Mouse (Mus musculus): ENCODE measurements at regions not wholly inside any gene's neighbourhood (a gene's known extent, or its start where the extent isn't known, plus 50 kb on each side); places are given as distances from the start of the nearest gene placed in this dataset.
A peak's percentile ranks its signal among the peaks of the same experiment; 100 is the strongest.

- peak; percentile 62 for ATAC-seq (replicated peaks; ENCODE audit: low read depth, poor library complexity, severe bottlenecking)
These were observed 52.8 kb upstream of the Tmem178 start for GRCm38 (mm10) chr17:80891656-80892055.

DNA sequence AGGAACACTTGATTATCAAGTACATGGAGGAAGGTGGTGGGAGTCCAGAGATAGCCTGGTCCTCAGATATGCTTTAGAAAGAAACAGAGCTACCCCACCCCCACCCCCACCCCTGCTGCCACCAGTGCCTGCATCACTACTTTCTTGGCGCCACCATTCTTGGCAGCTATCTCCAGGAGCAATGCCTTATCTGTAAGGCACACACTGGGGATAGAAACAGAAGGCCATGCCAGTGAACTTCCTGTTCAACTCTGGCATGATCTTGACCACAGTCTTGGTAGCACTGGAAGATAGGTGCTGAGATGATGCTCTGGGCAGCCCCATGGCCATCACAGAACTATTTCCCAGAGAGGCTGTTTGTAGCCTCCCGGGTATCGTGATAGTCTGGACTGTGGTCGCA is 55.3 kb upstream of the Tmem178 start:
- ATAC-seq (replicated peaks; ENCODE audit: low read depth, poor library complexity, severe bottlenecking), result peak; percentile 79

DNA sequence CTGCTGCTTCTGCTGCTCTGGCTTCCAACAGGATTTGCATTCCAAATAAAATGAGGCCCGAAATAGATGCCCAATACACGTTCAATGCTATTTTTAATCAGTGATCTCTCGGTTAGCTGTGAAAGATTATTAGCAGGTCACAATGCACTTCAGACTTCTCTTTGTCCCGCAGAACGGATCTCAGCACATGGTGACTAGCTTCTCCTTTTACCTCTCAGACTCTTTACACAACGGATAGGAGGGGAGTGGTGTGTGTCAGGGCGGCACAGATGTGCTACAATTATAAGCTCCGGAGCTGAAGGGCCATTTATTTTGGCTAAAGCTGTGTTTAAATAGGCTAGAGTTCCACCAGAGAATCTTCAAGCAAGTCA is 56.7 kb upstream of the Tmem178 start:
- ATAC-seq (replicated peaks; ENCODE audit: low read depth, poor library complexity, severe bottlenecking), result peak; percentile 33; the same call in 1 of the 2 replicates

DNA sequence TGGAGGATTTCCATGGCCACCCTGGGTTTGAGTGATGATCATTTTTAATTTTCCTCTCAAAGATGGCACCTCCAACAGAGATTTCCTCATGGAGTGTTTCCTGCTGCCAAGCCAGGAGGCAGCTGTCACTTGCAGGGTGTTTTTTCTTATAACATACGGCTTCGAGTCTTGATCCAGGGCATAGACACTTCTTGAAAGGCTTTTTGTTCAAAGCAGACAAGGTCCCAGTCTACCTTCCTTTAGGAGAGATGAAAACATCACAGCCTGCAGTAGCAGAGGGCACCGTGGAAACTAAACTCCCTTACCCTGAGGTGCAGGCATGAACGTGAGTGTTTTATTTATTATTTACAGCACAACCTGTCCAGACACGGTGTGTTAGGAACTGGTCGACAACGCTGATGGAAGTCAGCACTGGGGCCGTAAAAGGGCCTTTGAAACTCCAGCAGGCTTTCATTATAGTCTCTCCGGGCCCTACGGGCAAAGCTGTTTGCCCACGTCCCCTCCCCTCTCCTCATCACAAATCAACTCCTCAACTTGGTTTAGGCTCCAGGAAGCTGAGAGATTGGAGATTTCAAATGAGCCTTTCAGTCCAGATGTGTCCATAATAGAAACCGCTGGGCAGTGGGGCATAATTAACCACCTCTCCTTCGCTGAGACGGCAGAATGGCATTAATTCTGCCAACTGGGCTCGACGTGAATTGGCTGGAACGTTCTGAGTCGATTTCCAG is 57.2 kb upstream of the Tmem178 start:
- no peak for ATAC-seq (replicated peaks; ENCODE audit: low read depth, poor library complexity, severe bottlenecking)

GRCm38 (mm10) chr17:80886211-80886701 is 58.2 kb upstream of the Tmem178 start:
- ATAC-seq (replicated peaks; ENCODE audit: low read depth, poor library complexity, severe bottlenecking), result no peak

GRCm38 (mm10) chr17:80885706-80886105 is 58.7 kb upstream of the Tmem178 start:
- no peak for ATAC-seq (replicated peaks; ENCODE audit: low read depth, poor library complexity, severe bottlenecking)

- no peak for ATAC-seq (replicated peaks; ENCODE audit: low read depth, poor library complexity, severe bottlenecking)
These were observed 59.5 kb upstream of the Tmem178 start for GRCm38 (mm10) chr17:80884886-80885285.

GRCm38 (mm10) chr17:80882476-80882875 is 62.0 kb upstream of the Tmem178 start:
- no peak for ATAC-seq (replicated peaks; ENCODE audit: low read depth, poor library complexity, severe bottlenecking)

- no peak for ATAC-seq (replicated peaks; ENCODE audit: low read depth, poor library complexity, severe bottlenecking)
These were observed 64.1 kb upstream of the Tmem178 start for GRCm38 (mm10) chr17:80880325-80880724.

- peak; percentile 25; the same call in 1 of the 2 replicates for ATAC-seq (replicated peaks; ENCODE audit: low read depth, poor library complexity, severe bottlenecking)
These were observed 68.9 kb upstream of the Tmem178 start for GRCm38 (mm10) chr17:80875352-80876044.

GRCm38 (mm10) chr17:80870965-80871364 is 73.5 kb upstream of the Tmem178 start:
- ATAC-seq (replicated peaks; ENCODE audit: low read depth, poor library complexity, severe bottlenecking), result no peak

DNA sequence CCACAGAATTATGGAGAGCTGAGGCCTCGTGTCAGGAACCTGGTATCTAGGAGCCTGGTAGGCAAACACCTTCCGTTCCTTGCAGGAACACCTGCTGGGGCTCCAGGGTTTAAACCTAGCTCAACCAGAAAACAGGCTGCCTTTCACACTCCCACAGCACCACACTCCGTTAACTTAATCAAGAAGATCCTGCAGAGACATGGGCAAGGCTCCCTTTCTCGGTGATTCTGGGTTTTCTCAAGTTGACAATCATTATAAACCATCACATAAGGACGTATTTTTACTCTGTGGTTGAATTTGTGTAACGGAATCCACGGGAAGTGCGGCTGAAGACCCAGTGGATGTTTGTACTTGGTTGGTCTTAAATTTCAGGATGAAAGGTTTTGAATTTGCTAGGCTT is 82.1 kb upstream of the Tmem178 start:
- no peak for ATAC-seq (replicated peaks; ENCODE audit: low read depth, poor library complexity, severe bottlenecking)

DNA sequence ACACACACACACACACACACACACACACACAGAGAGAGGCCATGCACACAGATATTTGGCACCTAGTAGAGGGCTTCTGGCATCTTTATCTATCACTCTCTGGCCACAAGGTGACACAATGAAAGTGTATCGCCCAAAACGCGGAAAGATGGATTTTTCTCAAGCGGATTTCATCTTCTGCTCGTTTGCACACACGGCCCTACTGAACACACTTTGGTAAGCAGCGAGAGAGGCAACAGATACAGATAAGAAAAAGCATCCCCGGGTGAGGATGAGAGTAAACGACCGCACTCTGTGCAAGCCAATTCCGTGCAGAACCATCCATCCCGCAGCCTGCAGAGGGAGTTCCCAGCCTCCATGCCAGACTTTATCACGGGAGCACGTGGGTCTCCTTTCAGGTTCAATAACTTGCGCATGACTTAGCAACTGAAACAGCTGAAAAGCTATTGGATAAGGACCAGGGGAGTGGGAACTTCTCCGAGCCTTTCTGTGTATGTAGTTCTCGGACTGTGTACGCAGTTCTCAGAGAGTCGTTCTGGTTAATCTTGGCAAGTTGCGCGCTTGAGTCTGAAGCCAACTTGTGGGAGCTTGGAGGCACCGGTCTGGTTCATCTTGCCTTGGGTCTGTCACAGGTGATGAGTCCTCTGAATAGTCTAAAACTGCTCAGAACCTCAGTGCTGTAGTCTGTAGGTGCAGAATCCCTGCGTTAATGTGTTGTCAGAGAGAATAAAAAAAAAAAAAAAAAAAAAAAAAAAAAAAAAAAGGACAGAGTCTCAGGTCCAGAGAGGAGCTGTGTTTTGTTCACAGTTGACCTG is 97.2 kb upstream of the Tmem178 start:
- ATAC-seq (replicated peaks; ENCODE audit: low read depth, poor library complexity, severe bottlenecking), result no peak

DNA sequence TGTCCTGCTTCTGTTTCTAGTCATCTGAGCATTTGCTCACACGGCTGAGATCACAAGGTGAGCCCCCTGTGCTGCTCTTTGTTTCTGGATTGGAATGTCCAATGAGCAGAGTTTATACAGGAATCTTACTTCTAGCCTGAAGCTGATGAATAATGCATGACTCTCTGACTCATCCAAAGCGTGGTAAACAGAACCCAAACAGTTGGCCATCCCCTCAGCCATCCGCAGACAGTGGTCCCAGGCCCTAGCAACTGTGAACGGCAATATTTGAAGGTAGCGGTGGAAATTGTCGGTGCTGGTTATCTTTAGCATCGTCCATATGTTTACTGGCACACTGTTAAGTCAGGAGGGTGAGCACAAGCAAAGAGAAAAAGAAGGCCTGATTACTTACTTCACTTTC is 99.1 kb upstream of the Tmem178 start:
- no peak for ATAC-seq (replicated peaks; ENCODE audit: low read depth, poor library complexity, severe bottlenecking)

GRCm38 (mm10) chr17:80841903-80842302 is 102.5 kb upstream of the Tmem178 start:
- peak; percentile 45; the same call in 1 of the 2 replicates for ATAC-seq (replicated peaks; ENCODE audit: low read depth, poor library complexity, severe bottlenecking)

DNA sequence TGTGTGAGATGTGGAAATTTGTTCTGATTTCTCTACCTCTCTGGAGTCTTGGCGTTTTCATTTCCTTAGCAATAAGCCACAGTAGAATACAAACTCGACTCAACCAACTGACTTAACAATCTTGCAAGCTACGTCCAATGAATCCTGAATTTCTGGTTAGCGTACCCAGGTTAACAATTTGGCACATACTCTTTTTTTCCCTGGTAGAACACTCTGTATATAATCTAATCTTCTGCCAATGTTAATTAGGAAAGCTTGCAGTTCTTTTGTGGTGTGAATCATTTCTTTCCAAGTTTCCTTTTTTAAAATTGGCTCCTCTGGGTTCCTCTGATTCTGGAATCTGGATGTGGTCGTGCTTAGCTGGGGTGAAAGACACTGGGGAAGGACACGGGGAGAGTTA is 103.5 kb upstream of the Tmem178 start:
- ATAC-seq (replicated peaks; ENCODE audit: low read depth, poor library complexity, severe bottlenecking), result no peak

GRCm38 (mm10) chr17:80840452-80840851 is 104.0 kb upstream of the Tmem178 start:
- ATAC-seq (replicated peaks; ENCODE audit: low read depth, poor library complexity, severe bottlenecking), result no peak

- peak; percentile 74 for ATAC-seq (replicated peaks; ENCODE audit: low read depth, poor library complexity, severe bottlenecking)
These were observed 106.4 kb upstream of the Map4k3 start for GRCm38 (mm10) chr17:80834701-80835100.

DNA sequence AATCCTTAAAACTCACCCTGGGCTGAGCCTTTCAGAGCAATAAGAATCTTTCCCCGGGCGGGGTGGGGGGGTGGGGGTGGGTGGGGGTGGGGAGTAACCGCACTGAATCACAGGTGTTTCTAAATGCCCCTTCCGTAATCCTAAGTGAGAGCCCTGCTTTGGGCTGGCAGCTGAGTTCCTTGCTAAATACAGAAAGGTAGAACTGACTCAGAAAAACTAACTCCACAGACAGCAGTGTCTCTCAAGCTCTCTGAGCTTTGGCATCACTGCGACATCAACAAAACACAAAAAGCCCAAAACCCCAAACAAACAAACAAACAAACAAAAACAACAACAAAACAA is 105.9 kb upstream of the Map4k3 start:
- ATAC-seq (replicated peaks; ENCODE audit: low read depth, poor library complexity, severe bottlenecking), result no peak

- ATAC-seq (replicated peaks; ENCODE audit: low read depth, poor library complexity, severe bottlenecking), result no peak; the same call in 1 of the 2 replicates
These were observed 105.3 kb upstream of the Map4k3 start for GRCm38 (mm10) chr17:80833355-80834175.
